Mouse (Mus musculus): ENCODE results near the gene Olfr545.

Gene Olfr545

DNA sequence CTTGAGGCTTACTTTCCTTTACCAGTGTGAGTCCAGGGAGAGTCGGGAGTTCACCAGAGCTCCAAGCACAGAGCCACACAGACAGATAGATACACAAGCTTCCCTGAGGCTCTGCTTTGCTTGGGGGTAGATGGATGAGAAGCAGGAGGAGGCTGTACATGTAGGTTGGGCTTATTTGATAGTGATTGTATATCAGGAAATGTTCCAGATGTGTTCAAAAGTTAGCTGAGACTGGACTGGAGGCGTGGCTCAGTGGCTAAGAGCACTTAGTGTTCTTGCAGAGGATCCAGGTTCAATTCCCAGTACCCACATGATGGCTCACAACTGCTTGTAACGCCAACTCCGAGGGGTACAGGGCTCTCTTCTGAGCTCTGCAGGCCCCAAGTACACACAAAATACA, 20.9 kb downstream of the Olfr545 start:
- no peak for DNase-seq

DNA sequence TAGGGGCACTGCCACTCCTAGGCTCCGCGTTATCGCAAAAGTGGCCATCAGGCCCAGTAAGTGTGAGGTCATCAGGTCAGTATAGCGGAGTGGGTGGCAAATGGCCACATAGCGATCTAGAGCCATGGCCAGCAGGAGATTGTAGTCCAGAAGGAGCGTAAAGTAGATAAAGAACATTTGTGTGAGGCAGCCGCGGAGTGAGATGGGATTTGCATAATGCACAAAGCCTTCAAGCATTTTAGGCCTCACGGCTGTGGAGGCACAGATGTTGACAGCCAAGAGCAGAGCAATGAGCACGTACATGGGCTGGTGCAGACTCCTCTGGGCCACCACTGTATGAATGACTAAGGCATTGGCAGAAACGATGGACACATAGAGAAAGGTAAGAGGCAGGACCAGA, 22.0 kb downstream of the Olfr545 start:
- DNase-seq = no peak

DNA sequence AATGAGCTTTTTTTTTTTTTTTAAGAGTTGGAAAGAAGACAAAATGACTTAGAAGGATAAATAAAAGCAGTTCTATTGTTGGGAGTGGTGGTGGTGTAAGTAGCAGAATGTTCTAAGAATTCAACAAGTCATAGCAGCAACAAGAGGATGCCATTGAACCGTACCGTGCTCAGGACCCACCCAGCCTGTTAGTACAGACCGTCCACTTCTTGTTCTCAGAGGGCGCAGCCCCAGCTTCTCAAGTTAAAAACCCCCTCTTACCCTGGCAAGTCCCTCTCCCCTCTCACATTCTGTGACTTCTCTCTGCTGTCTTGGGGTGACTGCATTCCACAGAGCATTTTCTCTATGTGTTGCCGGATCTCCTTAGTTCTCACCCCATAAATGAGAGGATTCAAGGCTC, 22.8 kb downstream of the Olfr545 start:
- no peak for DNase-seq

DNA sequence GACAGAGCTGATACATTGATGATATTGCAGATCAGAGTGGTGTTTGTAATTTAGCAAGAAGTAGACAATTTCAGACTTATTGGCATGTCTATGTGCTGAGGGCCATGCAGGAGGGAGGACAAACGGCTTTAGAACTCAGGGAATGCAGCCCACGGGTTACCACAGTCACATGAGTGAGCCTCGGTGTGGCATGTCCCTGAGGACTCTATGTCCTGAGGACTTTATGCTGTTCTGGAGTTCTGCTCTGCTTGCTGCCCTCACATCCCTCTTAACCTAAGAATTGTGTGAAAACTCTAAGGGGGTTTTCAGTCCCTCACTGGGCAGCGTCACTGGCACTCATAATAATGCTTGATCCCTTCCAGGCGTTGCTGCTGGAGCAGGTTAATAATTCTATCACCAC, 26.7 kb downstream of the Olfr545 start:
- DNase-seq = no peak

DNA sequence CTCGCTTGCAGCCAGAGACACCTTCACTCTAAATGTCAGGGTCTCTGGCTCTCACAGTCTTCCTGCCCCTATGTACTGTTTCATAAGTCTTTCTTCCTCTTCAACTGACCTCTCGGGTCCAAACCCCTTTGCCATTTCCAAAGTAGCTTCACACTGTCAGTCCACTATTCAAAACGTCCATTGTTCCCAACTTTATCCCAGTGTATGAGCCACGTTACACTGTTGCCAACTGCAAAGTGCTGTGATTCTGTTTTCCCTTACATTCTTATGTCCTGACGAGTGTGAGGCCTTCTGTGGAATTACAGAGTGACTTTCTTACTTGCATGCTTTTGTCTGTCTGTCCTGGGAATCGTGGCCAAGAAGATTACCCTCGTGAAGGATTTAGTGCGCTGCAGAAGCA, 31.8 kb downstream of the Olfr545 start:
- no peak for DNase-seq

DNA sequence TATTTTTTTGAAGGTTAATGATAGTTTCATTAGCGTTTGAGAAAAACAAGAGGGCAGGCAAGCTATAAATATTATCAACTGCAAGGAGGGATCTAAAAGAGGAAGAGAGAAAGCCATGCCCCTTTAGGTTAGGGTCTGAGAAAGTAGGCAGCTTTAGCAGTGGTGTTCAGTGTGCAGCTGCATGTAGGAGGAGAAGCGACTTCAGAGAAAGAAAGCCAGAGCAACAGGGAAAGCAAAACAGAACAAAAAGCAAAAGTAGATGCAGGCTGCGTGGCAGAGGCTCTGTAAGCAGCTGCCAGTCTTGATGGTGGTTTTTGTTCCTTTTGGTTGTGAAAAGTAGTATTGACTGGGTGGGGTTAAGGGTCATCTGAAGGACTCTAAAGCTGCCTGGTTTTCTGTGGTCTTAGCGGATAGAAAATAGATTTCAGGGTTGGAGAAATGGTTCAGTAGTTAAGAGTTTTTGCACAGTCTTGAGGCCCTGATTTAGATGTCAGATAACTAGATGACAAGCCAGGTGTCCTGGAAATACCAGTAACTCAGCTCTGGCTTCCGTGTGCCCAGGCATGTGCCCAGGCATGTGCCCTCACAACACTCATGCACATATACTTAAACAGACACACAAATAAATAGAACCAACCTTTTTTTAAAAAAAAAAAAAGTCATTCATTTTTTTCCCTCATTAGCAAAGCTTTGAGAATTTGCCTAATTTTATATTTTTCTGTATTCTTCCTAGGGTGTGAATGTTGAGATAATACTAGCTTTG, 40.6 kb downstream of the Olfr545 start:
- no peak for DNase-seq

DNA sequence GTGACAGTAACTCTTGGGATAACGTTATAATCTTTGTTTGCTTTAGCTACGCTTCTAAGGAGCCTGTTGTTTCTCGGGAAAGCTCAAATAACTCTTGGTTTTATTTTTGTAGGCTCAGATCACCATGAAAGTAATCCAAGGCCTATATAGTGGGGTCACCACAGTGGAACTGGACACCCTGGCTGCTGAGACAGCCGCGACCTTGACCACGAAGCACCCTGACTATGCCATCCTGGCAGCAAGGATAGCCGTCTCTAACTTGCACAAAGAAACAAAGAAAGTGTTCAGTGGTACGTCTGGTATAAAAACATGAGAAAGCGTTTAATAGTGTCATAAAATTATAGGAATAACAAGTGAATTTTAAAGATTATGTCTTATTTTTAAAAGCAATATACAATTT, 52.9 kb downstream of the Olfr545 start:
- no peak for DNase-seq

DNA sequence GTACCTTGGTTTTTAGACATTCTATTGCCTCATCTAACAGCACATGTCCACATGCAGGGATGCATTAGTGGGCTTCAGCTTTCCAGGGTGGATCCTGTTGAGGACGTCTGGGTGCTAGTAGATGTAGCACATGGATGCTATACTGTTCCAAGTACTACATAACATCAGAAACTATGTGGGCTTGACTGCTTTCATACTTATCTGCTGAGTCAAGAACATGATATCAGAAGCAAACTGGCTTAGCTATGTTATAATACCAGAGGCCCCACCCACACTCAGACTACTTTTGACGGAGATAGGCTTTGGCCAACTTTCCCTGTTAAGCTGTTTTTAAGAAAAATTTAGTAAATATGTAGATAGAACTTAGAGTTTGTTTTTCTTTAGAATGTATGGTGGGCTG, 55.1 kb downstream of the Olfr545 start:
- no peak for DNase-seq

DNA sequence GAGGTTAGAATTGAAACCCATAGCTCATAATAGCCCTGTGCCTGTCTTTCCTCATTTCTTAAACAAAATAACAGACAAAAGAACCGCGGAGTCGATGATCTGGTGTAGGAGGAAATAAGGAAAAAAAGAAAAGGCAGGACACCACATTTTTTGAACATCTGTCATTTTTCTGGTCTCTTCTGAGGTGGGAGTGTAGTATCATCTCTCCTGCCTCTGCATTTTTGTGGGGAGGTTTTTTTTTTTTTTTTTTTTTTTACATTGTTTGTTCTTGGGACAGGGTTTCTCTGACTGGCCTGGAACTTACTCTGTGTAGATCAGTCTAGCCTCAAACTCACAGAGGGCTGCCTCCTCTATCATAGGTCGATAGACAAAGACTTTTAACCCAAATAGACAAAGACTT, 56.9 kb downstream of the Olfr545 start:
- DNase-seq = no peak

DNA sequence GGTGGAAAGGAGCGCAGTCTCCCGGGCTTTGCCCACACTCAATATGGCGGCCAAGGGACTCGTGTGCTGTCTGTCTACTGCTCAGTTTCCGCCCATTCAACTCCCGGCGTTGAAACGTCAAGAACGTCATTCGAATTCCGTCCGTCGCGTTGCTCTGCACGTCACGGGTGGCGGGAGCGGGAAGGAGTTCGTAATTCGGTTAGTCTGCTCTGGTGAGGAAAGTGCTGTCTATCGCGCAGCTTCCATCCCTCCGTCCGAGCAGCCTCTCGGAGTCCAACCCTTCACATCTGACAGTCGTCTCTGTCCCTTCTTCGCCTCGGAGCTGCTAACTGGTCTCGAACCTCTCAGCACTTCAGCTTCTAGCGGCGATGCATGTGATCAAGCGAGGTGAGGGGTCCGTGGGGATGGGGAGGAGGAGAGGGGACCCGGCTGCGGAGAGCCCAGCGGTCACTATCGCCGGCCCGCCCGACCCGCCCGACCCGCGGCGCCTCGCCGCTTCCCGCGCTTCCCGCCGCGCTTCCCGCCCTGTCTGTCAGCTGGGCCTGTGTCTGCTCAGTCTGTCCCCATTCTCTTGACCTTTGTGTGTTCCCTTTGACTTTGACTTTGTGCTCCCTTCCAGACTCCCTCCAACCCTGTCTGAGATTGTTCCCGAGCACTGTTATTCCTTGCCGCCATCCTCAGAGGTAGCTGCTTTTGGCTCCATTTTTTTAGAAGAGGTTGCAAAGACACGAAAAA, 57.5 kb downstream of the Olfr545 start, which contains the start of gene Rrm1:
Rrm1 (plus strand) TSS at position 39 of the 735 bp plus-strand sequence.
- peak; percentile 93 to 94 for DNase-seq

Data from cerebellum, postnatal 36 days (tissue).